Mouse (Mus musculus) CH12.LX (cell line): ENCODE results near the gene Nme3. TPM values are rescaled to one million over a fixed set of nuclear protein-coding genes. Genes with fewer than 3 reads are reported as not detected.

Source experiments
- DNase-seq: peaks from one replicate; pipeline ENCODE4 v3.0.0-alpha.2; 2013; ENCODE audit errors: extremely low read depth
- H3K27ac ChIP-seq: 2 replicates; pipeline ENCODE4 v1.5.1; 2012; ENCODE audit warnings: low read depth, mild to moderate bottlenecking, control low read depth, moderate library complexity; ENCODE audit not compliant: insufficient read depth
- H3K27me3 ChIP-seq: replicated peaks from 2 replicates; pipeline ENCODE3; 2012; ENCODE audit warnings: inconsistent platforms
- H3K36me3 ChIP-seq, 2 experiments: replicated peaks in 1 of 2; 2 replicates each; pipeline versions ENCODE3 to v1.6.1; 2012; ENCODE audit warnings: inconsistent platforms in 1 of 2, low read length in 1 of 2, mild to moderate bottlenecking in 1 of 2, mixed read lengths in 1 of 2, moderate library complexity in 1 of 2; ENCODE audit not compliant: control insufficient read depth in 1 of 2, insufficient read depth in 1 of 2
- H3K4me1 ChIP-seq, 2 experiments: 2 replicates each; pipeline ENCODE4 v1.6.1; 2012; ENCODE audit warnings: inconsistent platforms in 1 of 2, moderate library complexity in 1 of 2; ENCODE audit not compliant: insufficient read depth in 2 of 2, control insufficient read depth in 1 of 2
- H3K4me2 ChIP-seq: 2 replicates; pipeline ENCODE4 v1.6.1; 2012; ENCODE audit warnings: low read depth, mild to moderate bottlenecking, control low read depth; ENCODE audit not compliant: poor library complexity, insufficient read depth, severe bottlenecking
- H3K4me3 ChIP-seq, 3 experiments: fragments of 150-350 bp in 1 of 3; sonication (generic) in 1 of 3; replicated peaks in 1 of 3; 2 replicates each; pipeline versions ENCODE3 to v1.5.1; 2011 to 2012; ENCODE audit warnings: low read depth in 2 of 3, low read length in 2 of 3, mild to moderate bottlenecking in 2 of 3, moderate library complexity in 2 of 3, control low read depth in 1 of 3, improper control_type of control experiment in 1 of 3, inconsistent platforms in 1 of 3, mixed read lengths in 1 of 3; ENCODE audit not compliant: poor library complexity in 1 of 3
- H3K79me2 ChIP-seq: replicated peaks from 2 replicates; pipeline ENCODE4 v1.6.1; 2012; ENCODE audit warnings: mild to moderate bottlenecking, moderate library complexity; ENCODE audit not compliant: control insufficient read depth, poor library complexity, insufficient read depth, severe bottlenecking; ENCODE audit errors: extremely low read depth
- H3K9ac ChIP-seq: 2 replicates; pipeline ENCODE4 v1.6.1; 2012; ENCODE audit warnings: low read depth, mild to moderate bottlenecking, control low read depth, moderate library complexity; ENCODE audit not compliant: insufficient read depth
- H3K9me3 ChIP-seq: replicated peaks from 2 replicates; pipeline ENCODE3; 2012; ENCODE audit warnings: low read length, inconsistent platforms, mixed read lengths
- CHD1 ChIP-seq: IDR thresholded peaks from 2 replicates; pipeline ENCODE4 v1.6.1; 2012; ENCODE audit warnings: low read depth, low read length, improper control_type of control experiment, inconsistent platforms
- CTCF ChIP-seq, 2 experiments: IDR thresholded peaks in 1 of 2; conservative IDR thresholded peaks in 1 of 2; 2 replicates each; pipeline ENCODE4 v1.5.1; 2011 to 2012; ENCODE audit warnings: low read depth in 2 of 2, low read length in 2 of 2, improper control_type of control experiment in 1 of 2, inconsistent platforms in 1 of 2, mild to moderate bottlenecking in 1 of 2, moderate library complexity in 1 of 2
- ELF1 ChIP-seq: IDR thresholded peaks from 2 replicates; pipeline ENCODE4 v1.6.1; 2014; ENCODE audit warnings: low read depth, mild to moderate bottlenecking, inconsistent platforms, low read length, improper control_type of control experiment
- ETS1 ChIP-seq: conservative IDR thresholded peaks from 2 replicates; pipeline ENCODE4 v1.6.1; 2012; ENCODE audit warnings: low read depth, mild to moderate bottlenecking, inconsistent platforms, low read length, improper control_type of control experiment, moderate library complexity
- GABPA ChIP-seq: IDR thresholded peaks from 2 replicates; pipeline ENCODE4 v1.6.1; 2012; ENCODE audit warnings: low read depth, low read length, improper control_type of control experiment, inconsistent platforms; ENCODE audit not compliant: insufficient replicate concordance
- IRF4 ChIP-seq: IDR thresholded peaks from 2 replicates; pipeline ENCODE4 v1.6.1; 2014; ENCODE audit warnings: low read depth, mild to moderate bottlenecking, inconsistent platforms, low read length, improper control_type of control experiment
- JUN ChIP-seq: IDR thresholded peaks from 2 replicates; pipeline ENCODE4 v1.6.1; 2011; ENCODE audit warnings: low read depth, mild to moderate bottlenecking, low read length, improper control_type of control experiment, moderate library complexity; ENCODE audit not compliant: insufficient read depth
- JUND ChIP-seq: conservative IDR thresholded peaks from 2 replicates; pipeline ENCODE4 v1.6.1; 2011; ENCODE audit warnings: low read depth, low read length, improper control_type of control experiment
- KAT2A ChIP-seq: IDR thresholded peaks from 2 replicates; pipeline ENCODE4 v1.6.1; 2012; ENCODE audit warnings: low read length, improper control_type of control experiment, inconsistent platforms; ENCODE audit not compliant: insufficient replicate concordance
- MAX ChIP-seq: IDR thresholded peaks from 2 replicates; pipeline ENCODE4 v1.6.1; 2011; ENCODE audit warnings: low read length, improper control_type of control experiment
- MAZ ChIP-seq: IDR thresholded peaks from 2 replicates; pipeline ENCODE4 v1.6.1; 2012; ENCODE audit warnings: low read depth, mild to moderate bottlenecking, inconsistent platforms, low read length, improper control_type of control experiment, moderate library complexity
- MEF2A ChIP-seq: IDR thresholded peaks from 2 replicates; pipeline ENCODE4 v1.6.1; 2014; ENCODE audit warnings: low read depth, mild to moderate bottlenecking, inconsistent platforms, low read length, improper control_type of control experiment, borderline replicate concordance
- PAX5 ChIP-seq: IDR thresholded peaks from 2 replicates; pipeline ENCODE4 v1.6.1; 2012; ENCODE audit warnings: low read length, inconsistent platforms, mixed read lengths
- POLR2A ChIP-seq: IDR thresholded peaks from 2 replicates; pipeline ENCODE4 v1.6.1; 2011; ENCODE audit warnings: low read depth, mild to moderate bottlenecking, improper control_type of control experiment, low read length
- RAD21 ChIP-seq: IDR thresholded peaks from 2 replicates; pipeline ENCODE4 v1.6.1; 2011; ENCODE audit warnings: low read depth, mild to moderate bottlenecking, low read length, improper control_type of control experiment, moderate library complexity
- SMC3 ChIP-seq: IDR thresholded peaks from 2 replicates; pipeline ENCODE4 v1.6.1; 2011; ENCODE audit warnings: low read depth, low read length, improper control_type of control experiment
- UBTF ChIP-seq: IDR thresholded peaks from 2 replicates; pipeline ENCODE4 v1.6.1; 2012; ENCODE audit warnings: low read depth, mild to moderate bottlenecking, inconsistent platforms, low read length, improper control_type of control experiment, moderate library complexity
- USF1 ChIP-seq: IDR thresholded peaks from 2 replicates; pipeline ENCODE4 v1.6.1; 2014; ENCODE audit warnings: low read depth, mild to moderate bottlenecking, inconsistent platforms, low read length, improper control_type of control experiment
- ZC3H11A ChIP-seq: IDR thresholded peaks from 2 replicates; pipeline ENCODE4 v1.6.1; 2012; ENCODE audit warnings: low read depth, mild to moderate bottlenecking, inconsistent platforms, low read length, improper control_type of control experiment
- ZKSCAN1 ChIP-seq: IDR thresholded peaks from 2 replicates; pipeline ENCODE4 v1.6.1; 2012; ENCODE audit warnings: low read depth, inconsistent platforms, low read length, improper control_type of control experiment, borderline replicate concordance
- dilution Hi-C: fragments of 300-500 bp; cut with MboI; formaldehyde crosslinking; loops from 2 replicates; pipeline ENCODE4 v1.14.3; 2020; ENCODE audit warnings: low sequenced_read_pairs; ENCODE audit not compliant: extremely low pct_unique_long_range_greater_than_20kb, extremely low pct_ligation_motif_present
- in situ Hi-C: fragments of 300-500 bp; cut with MboI; formaldehyde crosslinking; loops from 3 replicates; pipeline ENCODE4 v1.14.3; 2019; ENCODE audit warnings: low sequenced_read_pairs, low pct_ligation_motif_present, low pct_unique_long_range_greater_than_20kb, mixed read lengths
- polyA plus RNA-seq: library from polyadenylated mRNA; unstranded; fragments of >175 nt; gene quantifications from 2 replicates; pipeline ENCODE4 v1.2.1, GENCODE M21; 2012; ENCODE audit warnings: low read depth; ENCODE audit not compliant: insufficient read length
- total RNA-seq, 2 experiments: library from RNA; depleted of rRNA; stranded (reverse); fragments of 300-350 nt in 1 of 2; fragments of >200 nt in 1 of 2; gene quantifications; 2 replicates each; pipeline ENCODE4 v1.2.3; 2012 to 2014

Gene Nme3
- total and polyA plus RNA-seq, 3 experiments = 11.4 to 16.7 (median 13.8) TPM

DNA sequence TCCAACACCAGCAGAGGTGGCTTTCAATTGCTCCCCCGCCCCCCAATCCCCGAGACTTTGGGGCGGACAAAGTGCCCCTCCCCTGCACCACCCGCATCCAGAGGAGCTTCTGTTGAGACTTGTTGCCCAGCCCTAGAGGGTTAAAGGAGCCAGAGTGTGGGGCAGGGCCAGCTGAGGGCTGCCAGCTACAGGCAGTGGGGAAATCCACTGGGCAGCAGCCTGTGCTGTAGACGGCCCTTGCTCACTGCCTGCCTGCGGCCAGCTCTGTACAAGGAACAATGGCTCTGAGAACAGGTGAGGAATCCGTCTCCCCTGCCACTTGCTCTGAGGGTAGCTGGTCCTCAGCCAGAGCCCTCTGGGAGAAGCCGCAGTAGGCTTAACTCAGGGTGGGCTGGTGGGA lies 17.8 kb upstream of the Nme3 start:
- H3K4me3 ChIP-seq = peak overlapping the region; percentile 49 to 66 (median 62)
- H3K27ac ChIP-seq = no peak overlapping the region
- H3K79me2 ChIP-seq = no peaks in the 10 kb centered on the region
- dilution Hi-C loops (no loop called here), in situ Hi-C loops (no loop called here)
- DNase-seq = no peak
- no peak for TF ChIP-seq GABPA
- no peak for TF ChIP-seq MAZ
- no peak for TF ChIP-seq ZC3H11A
- no peak for TF ChIP-seq IRF4
- TF ChIP-seq ETS1 = no peak
- no peak for TF ChIP-seq KAT2A
- TF ChIP-seq MAX = no peak
- no peak for TF ChIP-seq USF1
- no peak for TF ChIP-seq JUND
- no peak for TF ChIP-seq MEF2A
- no peak for TF ChIP-seq POLR2A
- TF ChIP-seq PAX5 = no peak
- TF ChIP-seq SMC3 = no peak
- no peak for TF ChIP-seq UBTF
- no peak for TF ChIP-seq CHD1
- peaks cover 16 to 57% of the 10 kb centered on the region in 2 experiments for H3K4me1 ChIP-seq
- H3K4me2 ChIP-seq = peak overlapping the region; percentile 55
- peak overlapping the region; percentile 62 for H3K9ac ChIP-seq
- peaks cover 21 to 51% of the 10 kb centered on the region in 2 experiments for H3K36me3 ChIP-seq
- no peaks in the 10 kb centered on the region for H3K9me3 ChIP-seq
- no peaks in the 10 kb centered on the region for H3K27me3 ChIP-seq

DNA sequence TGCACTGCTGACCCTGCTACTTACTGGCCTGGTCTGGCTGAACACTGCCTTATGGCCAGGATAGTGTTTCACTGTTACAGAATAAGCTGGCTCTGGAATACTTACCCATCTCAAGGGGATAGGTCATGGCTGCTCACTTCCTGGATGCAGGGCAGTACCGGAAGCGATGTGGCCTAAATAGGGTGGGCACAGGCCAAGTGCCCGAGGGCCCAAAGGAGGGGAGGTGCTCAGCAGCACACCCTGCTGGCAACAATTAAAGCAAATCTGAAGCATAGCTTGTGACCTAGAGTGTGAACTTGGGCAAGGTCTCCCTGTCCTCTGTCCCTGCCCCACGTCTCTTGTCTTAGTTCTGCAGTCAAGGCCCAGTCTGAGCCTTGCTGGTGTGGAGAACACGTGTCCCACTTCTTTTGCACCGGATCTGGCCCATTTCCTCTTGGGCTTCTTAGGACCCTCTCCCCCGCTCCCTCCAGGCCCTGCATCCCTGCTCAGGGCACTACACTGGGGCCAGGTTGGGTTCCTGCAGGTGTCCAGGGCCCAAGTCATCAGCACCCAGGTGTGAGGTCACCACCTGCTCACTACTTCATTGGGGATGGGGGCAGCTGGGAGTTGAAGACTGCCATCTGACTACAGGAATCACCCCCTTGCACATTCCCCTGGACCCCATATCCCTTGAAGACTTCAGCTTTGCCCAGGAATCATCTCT lies 14.4 kb upstream of the Nme3 start:
- dilution Hi-C loops = no loop called here
- peak; percentile 56 for DNase-seq
- Histone ChIP-seq H3K4me1 (peaks cover 22 to 48% of the 10 kb centered on the region in 2 experiments), H3K27me3 (no peaks in the 10 kb centered on the region), H3K79me2 (peaks cover 12% of the 10 kb centered on the region), H3K36me3 (peaks cover 36 to 60% of the 10 kb centered on the region in 2 experiments), H3K9ac (no peak overlapping the region), H3K9me3 (no peaks in the 10 kb centered on the region), H3K4me2 (no peak overlapping the region), H3K4me3 (no peak overlapping the region), H3K27ac (no peak overlapping the region)
- TF ChIP-seq SMC3 (peak; percentile 84), RAD21 (peak; percentile 52), ELF1 (peak; percentile 77), CTCF (conservative IDR thresholded peaks at IDR 0.05 in 1 of 2, IDR thresholded peaks at IDR 0.05 in 1 of 2; ENCODE audit: low read depth in 2 of 2, low read length in 2 of 2) (peak; percentile 37 to 70; a peak in 3 of 4 replicates), ZKSCAN1 (no peak), JUN (no peak)
- in situ Hi-C loops = no loop called here
